Mouse (Mus musculus) cortical plate, adult 2 months (tissue): ENCODE results near the gene Parp4. TPM values are rescaled to one million over a fixed set of nuclear protein-coding genes. Genes with fewer than 3 reads are reported as not detected.
A peak's percentile ranks its signal among the peaks of the same experiment; 100 is the strongest.

ENCODE experiments used
- H3K27ac ChIP-seq: fragments of 200-500 bp; 2 replicates; pipeline ENCODE4 v1.5.1; 2012; ENCODE audit warnings: low read length, control low read depth, inconsistent platforms; ENCODE audit not compliant: insufficient read depth
- H3K4me1 ChIP-seq: fragments of 200-500 bp; 2 replicates; pipeline ENCODE4 v1.6.1; 2011; ENCODE audit warnings: low read length; ENCODE audit not compliant: control insufficient read depth, insufficient read depth
- H3K4me3 ChIP-seq: fragments of 200-500 bp; 2 replicates; pipeline ENCODE4 v1.5.1; 2011; ENCODE audit warnings: mild to moderate bottlenecking, low read length, control low read depth; ENCODE audit not compliant: insufficient read depth
- CTCF ChIP-seq: fragments of 200-500 bp; IDR thresholded peaks from 2 replicates; pipeline ENCODE4 v1.5.1; 2011; ENCODE audit warnings: mild to moderate bottlenecking, control low read depth, low read length; ENCODE audit not compliant: insufficient read depth; ENCODE audit errors: extremely low read depth
- POLR2A ChIP-seq: fragments of 200-500 bp; IDR thresholded peaks from 2 replicates; pipeline ENCODE4 v1.6.1; 2011; ENCODE audit warnings: mild to moderate bottlenecking, low read length, control low read depth; ENCODE audit not compliant: insufficient read depth; ENCODE audit errors: extremely low read depth
- polyA plus RNA-seq: library from polyadenylated mRNA; depleted of rRNA; stranded (reverse); fragments of >200 nt; gene quantifications from 2 replicates; pipeline ENCODE4 v1.2.3, GENCODE M21; 2012; rRNA removed

Parp4 gene
- polyA plus RNA-seq = 4.3 and 5.3 TPM in 2 replicates

DNA sequence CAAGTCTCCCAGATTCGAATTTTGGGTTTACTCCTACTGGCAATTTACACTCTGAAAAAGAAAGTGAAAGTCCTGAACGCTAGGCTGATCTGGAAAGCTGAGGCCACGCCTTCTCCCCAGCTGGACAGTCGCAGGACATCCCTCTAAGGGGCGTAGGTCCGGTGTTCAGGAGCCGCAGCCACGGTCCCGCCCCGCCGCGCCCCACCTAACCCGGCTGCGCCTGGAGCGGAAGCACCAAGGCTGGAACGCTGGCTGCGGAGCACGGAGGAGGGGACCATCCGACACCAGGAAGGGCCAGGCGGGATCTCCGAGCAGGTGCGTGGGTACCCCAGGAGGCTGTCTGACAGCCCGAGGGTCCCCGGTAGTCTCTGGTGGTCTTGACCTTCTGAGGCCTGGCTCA lies at the start of gene Parp4, which contains the start of gene Cenpj:
Parp4 (plus strand) TSS at position 204 of the 400 bp plus-strand sequence.
Cenpj (minus strand) TSS at position 10 of the 400 bp plus-strand sequence.
- Histone ChIP-seq H3K27ac (no peak within 1 kb of the TSS), H3K4me1 (no peaks in the 10 kb centered on the region; the same call in 1 of the 2 replicates), H3K4me3 (peak within 1 kb of the TSS; percentile 60)
- TF ChIP-seq POLR2A = no peak
- TF ChIP-seq CTCF = no peak

DNA sequence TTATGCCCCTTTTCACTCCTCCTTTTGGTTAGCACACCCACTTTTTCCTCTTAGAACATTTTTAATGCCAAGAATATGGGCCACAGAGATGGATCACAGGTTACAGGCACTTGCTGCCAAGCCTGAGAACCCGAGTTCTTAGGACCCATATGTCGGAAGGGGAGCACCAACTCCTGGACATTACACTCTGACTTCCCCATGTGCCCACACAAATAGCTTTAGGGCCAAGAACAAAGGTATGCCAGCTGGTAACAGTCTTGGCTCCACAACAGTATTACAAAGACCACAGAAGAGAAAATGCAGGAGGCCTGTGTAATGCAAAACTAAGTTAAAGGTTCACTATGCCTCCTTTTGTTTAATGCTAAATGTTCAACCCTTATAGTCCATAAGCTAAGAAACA lies 44.6 kb upstream of the Parp4 start:
- H3K27ac ChIP-seq = no peak overlapping the region
- H3K4me3 ChIP-seq = no peak overlapping the region
- TF ChIP-seq POLR2A (no peak), CTCF (no peak)
- no peaks in the 10 kb centered on the region for H3K4me1 ChIP-seq

DNA sequence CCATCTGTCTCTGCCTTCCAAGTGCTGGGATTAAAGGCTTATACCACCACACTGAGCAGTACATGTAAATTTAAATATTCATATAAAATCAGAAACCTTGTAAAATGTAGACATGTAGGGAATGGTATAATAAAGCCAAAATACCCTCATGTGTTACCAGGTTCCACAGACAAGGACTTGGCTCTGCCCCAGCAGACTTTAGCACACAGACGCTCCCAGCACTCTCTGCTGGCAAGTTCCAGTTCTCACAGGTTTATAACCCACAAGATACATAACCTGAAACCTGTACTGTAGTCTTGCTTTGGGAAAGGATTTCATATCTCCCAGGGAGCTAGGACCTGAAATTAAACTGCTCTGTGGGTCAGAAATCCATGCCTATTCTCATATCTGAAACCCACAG lies 30.5 kb upstream of the Parp4 start:
- no peak overlapping the region for H3K27ac ChIP-seq
- H3K4me3 ChIP-seq = no peak overlapping the region
- TF ChIP-seq CTCF (no peak), POLR2A (no peak)
- H3K4me1 ChIP-seq = no peaks in the 10 kb centered on the region

DNA sequence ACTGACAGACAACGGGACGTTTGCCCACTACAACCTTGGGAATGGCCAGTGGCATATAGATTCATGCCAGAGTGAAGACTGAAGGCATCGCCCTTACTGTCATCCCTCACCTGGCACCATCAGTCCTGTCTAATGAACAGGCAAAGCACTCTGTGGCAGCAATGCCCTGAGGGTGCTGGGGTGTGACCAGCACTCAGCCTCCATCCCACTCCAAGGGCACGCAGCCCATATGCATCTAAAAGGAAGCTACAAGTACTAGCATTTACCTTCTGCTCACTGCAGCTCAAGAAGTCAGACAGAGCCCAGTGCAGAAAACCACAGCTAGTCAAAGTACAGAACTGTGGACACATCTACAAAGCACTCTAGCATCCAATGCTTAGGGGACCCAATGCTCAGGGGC lies 29.9 kb upstream of the Parp4 start:
- TF ChIP-seq POLR2A = no peak
- TF ChIP-seq CTCF = no peak
- no peaks in the 10 kb centered on the region for H3K4me1 ChIP-seq
- H3K4me3 ChIP-seq = no peak overlapping the region
- no peak overlapping the region for H3K27ac ChIP-seq

DNA sequence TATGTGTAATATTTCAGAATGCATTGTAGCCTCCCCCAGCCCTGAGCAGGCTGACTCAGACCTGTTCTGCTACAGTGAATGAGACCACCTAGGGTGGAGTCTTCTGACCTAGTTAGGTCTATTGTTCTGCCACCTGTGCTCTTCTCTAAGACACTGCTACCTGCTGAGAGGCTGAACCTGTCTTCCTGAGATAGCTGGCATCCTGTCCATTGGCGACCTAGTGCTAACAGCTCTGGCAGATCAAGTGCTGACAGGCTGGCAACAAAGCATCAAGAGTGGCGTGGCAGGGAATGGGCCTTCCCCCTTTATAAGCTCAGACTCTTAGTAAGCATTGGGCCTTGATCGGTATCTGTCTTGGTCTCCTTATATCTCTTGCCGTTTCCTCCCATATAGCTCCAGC lies 24.5 kb upstream of the Parp4 start:
- no peak overlapping the region for H3K27ac ChIP-seq
- H3K4me1 ChIP-seq = no peaks in the 10 kb centered on the region
- no peak for TF ChIP-seq POLR2A
- no peak for TF ChIP-seq CTCF
- no peak overlapping the region for H3K4me3 ChIP-seq

DNA sequence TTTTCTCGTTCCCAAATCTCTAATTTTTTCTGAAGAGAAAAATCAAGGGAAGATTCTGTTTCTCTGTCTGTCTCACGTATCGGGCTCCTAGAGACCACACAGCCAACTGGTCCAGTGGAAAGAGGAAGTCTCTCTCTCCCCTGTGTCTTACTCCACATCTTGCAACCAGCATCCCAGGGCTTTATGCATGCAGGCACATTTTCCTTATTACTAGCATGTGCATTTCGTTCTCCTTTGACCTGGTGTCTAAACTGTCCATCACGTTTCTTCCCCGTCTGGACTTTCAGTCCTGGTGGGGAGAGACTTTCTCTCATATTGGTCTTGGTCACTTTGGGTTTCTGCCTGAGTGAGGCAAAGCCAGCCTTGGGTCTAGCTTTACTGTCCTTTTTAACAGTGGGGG lies 22.5 kb upstream of the Parp4 start:
- Histone ChIP-seq H3K27ac (no peak overlapping the region), H3K4me3 (no peak overlapping the region), H3K4me1 (no peaks in the 10 kb centered on the region)
- TF ChIP-seq POLR2A = no peak

DNA sequence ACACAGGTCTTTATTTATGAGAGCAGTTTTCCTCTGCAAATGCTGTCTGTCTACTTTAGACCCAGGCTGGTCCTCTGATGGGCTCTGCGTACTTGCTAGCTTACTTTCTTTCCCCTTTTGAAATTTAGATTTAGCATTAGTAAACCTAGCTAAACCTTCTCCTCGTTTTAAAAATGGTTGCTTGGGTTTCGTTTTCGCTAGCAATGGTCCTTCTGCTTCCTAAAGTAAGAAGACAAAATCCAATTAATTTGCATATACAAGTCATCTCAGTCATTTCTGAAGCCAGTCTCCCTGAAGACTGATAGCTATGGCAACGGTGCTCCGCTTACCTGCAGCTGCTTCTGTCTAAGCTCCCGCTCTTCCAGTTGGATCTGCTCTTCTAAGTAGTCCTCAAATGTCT lies 22.1 kb upstream of the Parp4 start:
- H3K4me1 ChIP-seq = no peaks in the 10 kb centered on the region
- no peak overlapping the region for H3K4me3 ChIP-seq
- TF ChIP-seq POLR2A (no peak), CTCF (no peak)

DNA sequence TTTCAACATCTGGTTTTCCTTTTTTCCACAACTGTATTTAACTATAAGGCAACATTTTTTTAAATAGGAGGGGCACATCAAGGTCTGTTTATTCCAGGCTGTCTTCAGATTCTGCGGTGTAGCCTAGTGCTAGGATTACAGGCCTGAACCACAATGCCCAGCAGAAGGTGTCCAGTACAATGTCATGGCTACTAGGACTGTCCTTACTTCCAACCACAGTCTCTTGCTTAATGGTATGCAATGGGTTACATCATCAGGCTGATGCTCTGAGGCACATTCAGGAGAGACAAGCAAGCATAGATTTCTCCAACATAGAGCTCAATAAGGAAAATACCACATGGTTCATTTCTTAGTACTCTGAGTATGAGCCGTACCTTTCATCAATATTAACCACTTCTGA lies 20.7 kb upstream of the Parp4 start:
- TF ChIP-seq CTCF (no peak), POLR2A (no peak)
- Histone ChIP-seq H3K4me3 (no peak overlapping the region), H3K4me1 (no peaks in the 10 kb centered on the region), H3K27ac (no peak overlapping the region)

More for the DNA sequence above, 22.1 kb upstream of the Parp4 start:
- no peak overlapping the region for H3K27ac ChIP-seq

DNA sequence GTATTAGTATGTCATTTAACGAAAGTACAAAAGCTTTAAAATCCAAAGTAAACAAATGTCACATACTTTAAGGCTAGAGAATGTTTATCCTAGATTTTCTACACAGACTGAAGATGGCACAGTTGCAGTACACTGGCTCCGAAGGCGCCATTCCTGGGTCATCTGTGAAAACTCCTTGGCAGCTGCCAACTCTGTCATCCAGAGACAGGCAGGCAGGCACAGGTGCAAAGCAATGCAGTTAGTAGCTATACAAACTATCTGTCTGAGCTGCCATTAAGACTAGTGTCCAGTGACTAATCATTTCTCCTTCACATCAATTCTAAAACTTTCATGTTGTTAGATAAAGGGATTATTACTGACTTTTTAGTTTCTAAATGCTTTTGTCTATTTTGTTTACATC lies 16.3 kb upstream of the Parp4 start:
- no peak overlapping the region for H3K4me3 ChIP-seq
- no peak for TF ChIP-seq CTCF
- TF ChIP-seq POLR2A = no peak
- H3K4me1 ChIP-seq = no peaks in the 10 kb centered on the region
- H3K27ac ChIP-seq = no peak overlapping the region

DNA sequence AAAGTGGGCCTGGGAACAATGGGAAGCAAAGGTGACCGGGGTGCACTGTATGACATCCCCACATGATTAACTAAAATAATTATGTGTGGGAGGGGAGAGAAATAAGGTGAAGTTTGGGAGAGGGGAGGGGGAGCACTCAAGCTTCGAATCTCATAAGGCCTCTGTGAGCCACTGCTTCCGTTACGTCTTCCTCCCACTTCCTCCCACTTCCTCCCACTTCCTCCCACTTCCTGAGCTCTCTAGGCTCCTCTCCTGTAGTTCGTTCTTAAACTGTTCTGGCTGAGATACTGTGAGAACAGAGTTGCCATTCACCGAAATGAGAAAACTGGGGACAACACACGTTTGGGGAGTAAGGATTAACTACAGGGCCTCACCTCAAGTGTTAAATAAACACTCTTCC lies 7.9 kb upstream of the Parp4 start:
- no peaks in the 10 kb centered on the region; the same call in 1 of the 2 replicates for H3K4me1 ChIP-seq
- H3K27ac ChIP-seq = no peak overlapping the region
- no peak overlapping the region for H3K4me3 ChIP-seq
- TF ChIP-seq CTCF (no peak), POLR2A (no peak)

DNA sequence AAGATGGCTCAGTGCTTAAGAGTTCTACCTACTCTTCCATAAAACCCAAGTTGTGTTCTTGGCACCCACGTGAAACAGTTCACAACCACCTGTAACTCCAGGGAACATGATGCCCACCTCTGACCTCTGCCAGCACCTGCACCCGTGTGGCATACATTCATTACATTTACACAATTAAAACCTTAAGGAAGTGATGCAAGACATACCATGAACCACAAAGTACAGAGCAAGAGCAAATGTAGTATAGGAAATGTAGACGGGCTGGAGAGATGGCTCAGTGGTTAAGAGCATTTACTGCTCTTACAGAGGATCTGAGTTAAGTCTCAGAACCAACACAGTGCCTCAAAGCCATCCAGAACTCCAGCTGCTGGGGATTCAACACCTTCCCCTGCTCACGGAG lies 6.4 kb upstream of the Parp4 start:
- no peaks in the 10 kb centered on the region; the same call in 1 of the 2 replicates for H3K4me1 ChIP-seq
- no peak overlapping the region for H3K27ac ChIP-seq
- no peak overlapping the region for H3K4me3 ChIP-seq
- TF ChIP-seq CTCF (no peak), POLR2A (no peak)
